Mouse (Mus musculus): ENCODE measurements around the gene Sorbs1.

DNA sequence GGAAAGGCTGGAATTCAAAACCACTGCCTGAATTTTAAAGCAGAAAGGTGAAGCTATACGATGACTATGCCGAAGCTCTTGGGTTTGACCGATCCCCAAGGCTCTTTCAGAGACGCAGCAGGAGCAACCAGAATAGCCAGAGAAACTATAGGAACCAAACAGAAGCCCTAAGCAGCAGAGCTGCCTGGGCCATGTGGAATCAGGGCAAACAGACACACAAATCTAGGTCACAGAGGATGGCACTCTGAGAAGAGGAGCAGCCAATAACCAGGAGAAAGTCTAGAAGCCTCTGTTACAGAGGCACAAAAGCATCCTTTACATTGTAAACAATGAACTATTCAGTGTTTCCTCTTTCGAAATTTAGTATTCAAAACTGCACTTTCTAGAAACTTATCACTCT, 140.9 kb downstream of the Sorbs1 start:
- TF ChIP-seq EP300 (IDR thresholded peaks at IDR 0.05; ENCODE audit: low read length) (no peak), GABPA (IDR thresholded peaks at IDR 0.05; ENCODE audit: insufficient replicate concordance, low read depth, low read length) (no peak), USF2 (conservative IDR thresholded peaks at IDR 0.05; ENCODE audit: low read depth, low read length) (no peak), CTCF (conservative IDR thresholded peaks at IDR 0.05 in 1 of 2, IDR thresholded peaks at IDR 0.05 in 1 of 2; ENCODE audit: low read depth in 2 of 2, low read length in 2 of 2) (no peak), USF1 (IDR thresholded peaks at IDR 0.05; ENCODE audit: low read depth, low read length) (no peak), POLR2AphosphoS2 (IDR thresholded peaks at IDR 0.05; ENCODE audit: low read depth, low read length) (no peak), POLR2A (IDR thresholded peaks at IDR 0.05; ENCODE audit: low read depth, low read length) (no peak), MEF2A (IDR thresholded peaks at IDR 0.05; ENCODE audit: borderline replicate concordance, low read depth, low read length) (no peak)

Measured in CH12.LX (cell line).